Mouse (Mus musculus) small intestine, adult 2 months (tissue): Measurements from ENCODE around the gene Mfsd11. TPM values are rescaled to one million over a fixed set of nuclear protein-coding genes. Genes with fewer than 3 reads are reported as not detected.

Experiments
- H3K27ac ChIP-seq: fragments of 200-500 bp; 2 replicates; pipeline ENCODE4 v1.5.1; 2012; ENCODE audit warnings: low read depth, low read length, control low read depth, inconsistent platforms; ENCODE audit not compliant: insufficient read depth
- H3K27me3 ChIP-seq: fragments of 200-500 bp; 2 replicates; pipeline ENCODE4 v1.6.1; 2012; ENCODE audit warnings: mild to moderate bottlenecking, moderate library complexity, low read length, inconsistent platforms; ENCODE audit not compliant: control insufficient read depth, insufficient read depth
- H3K36me3 ChIP-seq: fragments of 200-500 bp; 2 replicates; pipeline ENCODE4 v1.6.1; 2012; ENCODE audit warnings: mild to moderate bottlenecking, low read length, control low read depth, inconsistent platforms; ENCODE audit not compliant: control insufficient read depth, insufficient read depth
- H3K4me1 ChIP-seq: fragments of 200-500 bp; 2 replicates; pipeline ENCODE4 v1.6.1; 2012; ENCODE audit warnings: low read length, inconsistent platforms, mixed read lengths; ENCODE audit not compliant: control insufficient read depth, insufficient read depth, insufficient read length
- H3K4me3 ChIP-seq: fragments of 200-500 bp; 2 replicates; pipeline ENCODE4 v1.5.1; 2012; ENCODE audit warnings: low read depth, mild to moderate bottlenecking, control low read depth, inconsistent platforms, low read length, moderate library complexity
- CTCF ChIP-seq: fragments of 200-500 bp; IDR thresholded peaks from 2 replicates; pipeline ENCODE4 v1.5.1; 2012; ENCODE audit warnings: low read depth, mild to moderate bottlenecking, control low read depth, inconsistent platforms, low read length, moderate library complexity, mixed read lengths; ENCODE audit not compliant: insufficient replicate concordance, insufficient read length; ENCODE audit errors: extremely low read depth
- POLR2A ChIP-seq: fragments of 200-500 bp; IDR thresholded peaks from 2 replicates; pipeline ENCODE4 v1.6.1; 2012; ENCODE audit warnings: low read depth, mild to moderate bottlenecking, control low read depth, inconsistent platforms, low read length, moderate library complexity
- WGBS: fragments of 180-500 bp; shearing (Covaris S2); methylation state at CpG from one replicate; pipeline ENCODE4 v1.1.7; 2018; 5-methylcytosine and 5-hydroxymethylcytosine counted together
- polyA plus RNA-seq: library from polyadenylated mRNA; depleted of rRNA; stranded (reverse); fragments of >200 nt; gene quantifications from 2 replicates; pipeline ENCODE4 v1.2.3, GENCODE M21; 2012

The Mfsd11 gene
- polyA plus RNA-seq, 1 experiment, result 27.0 TPM

DNA sequence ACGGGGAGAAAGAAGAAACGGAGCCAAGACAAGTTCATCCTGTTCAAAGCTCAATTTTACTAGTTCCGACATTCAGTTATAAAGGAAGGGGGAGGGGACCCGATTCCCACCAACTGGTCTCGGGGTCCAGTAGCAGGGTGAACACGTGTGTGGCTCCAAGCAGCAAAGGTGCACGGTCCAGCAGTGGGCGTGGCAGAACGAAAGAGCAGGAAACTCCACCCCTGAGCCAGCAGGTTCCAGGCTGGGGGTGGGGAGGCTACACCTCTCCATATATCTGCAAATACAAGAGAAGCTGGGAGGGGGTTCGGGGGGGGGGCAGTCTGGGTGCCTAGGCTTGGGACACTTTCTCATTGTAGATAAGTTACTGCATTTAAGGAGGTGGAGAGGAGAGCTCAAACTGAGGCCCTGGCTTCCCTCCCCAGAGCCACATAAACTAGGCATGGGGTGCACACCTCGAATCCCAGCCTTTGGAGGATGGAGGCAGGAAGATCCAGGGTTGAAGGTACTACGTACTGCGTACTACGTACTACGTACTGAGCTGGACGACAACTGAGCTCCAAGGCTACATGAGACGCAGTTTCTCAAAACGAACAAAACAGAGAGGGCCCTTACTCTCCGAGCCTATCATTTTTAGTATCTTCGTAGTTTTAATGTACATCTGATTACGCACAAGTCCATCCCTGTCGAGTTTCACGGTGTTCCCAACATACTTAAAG, 53.7 kb downstream of the Mfsd11 start:
- no peak overlapping the region for H3K27ac ChIP-seq
- H3K4me1 ChIP-seq, result peaks cover 5% of the 10 kb centered on the region; the same call in 1 of the 2 replicates
- WGBS, result 5% methylated on average over 23 of the region's 23 CpGs
- peaks cover 19% of the 10 kb centered on the region for H3K27me3 ChIP-seq
- H3K4me3 ChIP-seq, result peak overlapping the region; percentile 22; the same call in 1 of the 2 replicates
- TF ChIP-seq CTCF (no peak), POLR2A (no peak)
- H3K36me3 ChIP-seq, result no peaks in the 10 kb centered on the region

DNA sequence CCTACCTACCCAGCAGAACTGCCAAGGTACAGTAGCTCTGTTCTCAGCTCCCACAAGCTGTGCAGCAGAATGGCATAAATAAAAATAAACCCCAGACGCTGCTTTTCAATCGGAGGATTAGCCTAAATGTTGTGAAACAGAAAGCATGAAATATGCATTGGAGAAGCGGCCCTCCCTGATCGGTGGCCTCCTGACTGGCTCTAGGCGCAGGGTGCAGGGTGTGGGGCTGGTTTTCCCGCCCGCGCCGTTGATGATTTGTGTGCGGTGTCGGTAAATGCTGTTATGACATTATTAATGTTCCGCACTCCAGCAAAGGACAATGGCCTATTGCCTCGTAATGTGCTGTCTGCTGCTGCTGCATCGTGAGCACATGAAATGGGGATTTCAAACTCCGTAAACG, 61.3 kb downstream of the Mfsd11 start:
- Histone ChIP-seq H3K36me3 (no peaks in the 10 kb centered on the region), H3K4me3 (no peak overlapping the region), H3K4me1 (no peaks in the 10 kb centered on the region), H3K27me3 (peaks cover 15% of the 10 kb centered on the region), H3K27ac (no peak overlapping the region)
- no peak for TF ChIP-seq CTCF
- no peak for TF ChIP-seq POLR2A
- 57% methylated on average over 16 of the region's 16 CpGs for WGBS

DNA sequence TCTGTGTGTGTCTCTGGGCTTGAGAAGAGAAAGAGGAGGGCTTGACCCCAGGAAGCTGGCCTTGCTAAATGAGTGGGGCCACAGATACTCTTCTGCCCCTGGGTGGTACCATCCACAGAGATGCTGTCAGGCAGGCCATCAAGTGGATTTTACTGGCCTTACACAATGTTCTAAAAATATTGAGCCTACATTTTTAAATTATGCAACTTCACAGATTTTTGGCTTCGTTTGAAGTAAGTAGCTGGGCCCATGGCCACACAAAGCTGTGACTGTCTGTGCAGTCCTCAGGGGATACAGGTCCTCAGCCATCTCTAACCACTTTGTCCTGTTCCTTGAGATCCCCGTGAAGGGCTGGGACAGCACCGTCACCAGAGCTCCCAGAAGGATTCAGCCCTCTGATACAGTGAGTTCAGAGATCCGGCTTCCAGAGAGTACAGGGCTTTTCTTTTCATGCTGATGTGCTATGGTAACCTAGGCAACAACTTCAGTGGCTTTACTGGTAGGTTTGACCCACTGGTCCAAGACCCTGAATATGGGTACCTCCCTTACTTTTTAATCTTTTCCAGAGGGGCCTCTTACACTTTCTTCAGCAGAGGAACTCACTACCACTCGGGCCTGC, 62.1 kb downstream of the Mfsd11 start:
- TF ChIP-seq CTCF (no peak), POLR2A (no peak)
- no peak overlapping the region for H3K27ac ChIP-seq
- WGBS, result 73% methylated on average over 5 of the region's 5 CpGs
- peaks cover 23% of the 10 kb centered on the region for H3K27me3 ChIP-seq
- peaks cover 2% of the 10 kb centered on the region; the same call in 1 of the 2 replicates for H3K4me1 ChIP-seq
- H3K4me3 ChIP-seq, result no peak overlapping the region
- H3K36me3 ChIP-seq, result no peaks in the 10 kb centered on the region

DNA sequence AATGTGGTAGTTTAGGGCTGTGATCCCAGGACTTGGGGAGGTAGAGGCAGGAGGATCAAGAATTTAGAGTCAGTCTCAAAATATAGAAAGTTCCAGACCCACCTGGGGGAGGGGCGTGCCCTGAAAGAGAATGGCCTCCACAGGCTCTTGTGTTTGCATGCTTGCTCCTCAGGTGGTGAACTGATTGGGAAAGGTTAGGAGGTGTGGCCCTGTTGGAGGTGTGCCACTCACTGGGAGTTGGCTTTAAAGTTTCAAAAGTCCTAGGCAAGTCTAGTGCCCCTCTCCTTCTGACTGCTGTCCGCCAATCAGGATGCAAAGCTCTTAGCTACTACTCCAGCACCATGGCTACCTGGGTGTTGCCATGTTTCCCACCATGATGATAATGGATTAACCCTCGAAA, 63.0 kb downstream of the Mfsd11 start:
- 83% methylated on average over 3 of the region's 3 CpGs for WGBS
- Histone ChIP-seq H3K4me1 (peaks cover 2% of the 10 kb centered on the region; the same call in 1 of the 2 replicates), H3K27ac (no peak overlapping the region), H3K27me3 (peaks cover 31% of the 10 kb centered on the region), H3K36me3 (no peaks in the 10 kb centered on the region), H3K4me3 (no peak overlapping the region)
- no peak for TF ChIP-seq POLR2A
- TF ChIP-seq CTCF, result no peak

DNA sequence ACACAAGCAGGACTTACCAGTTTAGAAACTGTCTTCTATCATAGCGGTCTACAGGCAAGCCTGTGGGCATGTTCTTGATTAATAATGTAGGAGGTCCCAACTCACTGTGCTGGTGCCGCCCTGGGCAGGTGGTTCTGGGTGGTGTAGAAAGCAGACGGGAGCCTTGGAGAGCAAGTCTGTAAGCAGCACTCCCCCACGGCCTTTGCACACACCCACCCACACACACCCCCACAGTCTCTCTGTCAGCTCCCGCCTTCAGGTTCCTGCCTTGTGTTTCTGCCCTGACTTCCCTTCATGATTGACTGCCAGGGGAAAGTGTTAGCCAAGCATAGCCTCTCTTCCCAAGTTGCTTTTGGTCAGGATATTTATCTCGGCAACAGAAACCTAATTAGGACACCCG, 65.1 kb downstream of the Mfsd11 start:
- peaks cover 38% of the 10 kb centered on the region for H3K27me3 ChIP-seq
- H3K36me3 ChIP-seq, result no peaks in the 10 kb centered on the region
- peaks cover 2% of the 10 kb centered on the region; the same call in 1 of the 2 replicates for H3K4me1 ChIP-seq
- WGBS, result 38% methylated on average over 7 of the region's 7 CpGs
- TF ChIP-seq POLR2A (no peak), CTCF (no peak)
- H3K4me3 ChIP-seq, result no peak overlapping the region
- no peak overlapping the region for H3K27ac ChIP-seq

DNA sequence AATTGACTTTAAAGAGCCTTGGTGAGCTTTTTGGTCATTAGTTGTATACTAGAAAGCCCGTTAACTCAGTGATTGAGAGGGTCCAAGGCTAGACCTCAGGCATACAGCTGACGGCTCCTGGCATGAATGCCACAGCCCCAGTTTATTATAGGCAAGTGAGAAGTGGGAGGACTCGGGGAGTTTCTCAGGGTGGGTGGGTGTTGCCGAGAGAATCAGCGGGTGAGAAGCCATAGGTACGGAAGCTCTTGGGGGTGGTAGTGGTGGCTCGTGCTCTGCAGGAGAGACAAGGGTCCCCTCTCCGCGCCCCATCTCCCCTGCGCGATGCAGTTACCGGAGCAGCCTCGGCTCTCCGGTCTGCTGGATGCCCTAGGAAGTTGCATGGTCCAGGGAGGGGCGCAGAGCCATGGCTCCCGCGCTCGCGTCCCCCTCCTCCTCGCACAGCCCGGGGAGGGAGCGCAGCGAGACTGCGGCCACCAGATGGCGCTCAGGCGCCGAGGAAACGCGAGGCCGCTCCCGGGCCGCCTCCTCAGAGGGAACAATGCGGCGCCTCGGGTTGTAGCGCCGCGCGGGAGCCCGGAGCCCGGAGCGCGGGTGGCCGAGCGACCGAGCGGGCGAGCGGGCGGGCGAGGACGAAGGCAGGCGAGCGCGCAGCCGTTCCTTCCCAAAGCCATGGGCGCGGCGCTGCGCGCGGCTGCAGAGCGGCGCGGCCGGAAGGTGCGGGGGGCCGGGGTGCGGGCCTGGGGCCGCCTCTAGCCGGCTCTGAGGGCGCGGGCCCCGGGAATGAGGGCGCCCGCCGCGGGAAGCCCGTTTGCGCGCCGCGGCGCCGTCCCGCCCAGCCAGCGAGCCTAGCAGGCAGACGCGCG, 66.3 kb downstream of the Mfsd11 start, which contains the start of gene Mgat5b:
Gene Mgat5b, plus strand, starts transcription at position 541 of the 863 bp plus-strand sequence.
- H3K4me1 ChIP-seq, result peaks cover 2% of the 10 kb centered on the region; the same call in 1 of the 2 replicates
- peak within 1 kb of the TSS; percentile 57 for H3K4me3 ChIP-seq
- H3K27ac ChIP-seq, result no peak within 1 kb of the TSS
- WGBS, result 2% methylated on average over 89 of the region's 90 CpGs
- TF ChIP-seq CTCF (peak; percentile 80), POLR2A (no peak)
- peaks cover 36% of the 10 kb centered on the region for H3K27me3 ChIP-seq
- H3K36me3 ChIP-seq, result no peaks in the 10 kb centered on the region
